Mouse (Mus musculus): ENCODE results near the gene Nckipsd.

The Nckipsd gene

DNA sequence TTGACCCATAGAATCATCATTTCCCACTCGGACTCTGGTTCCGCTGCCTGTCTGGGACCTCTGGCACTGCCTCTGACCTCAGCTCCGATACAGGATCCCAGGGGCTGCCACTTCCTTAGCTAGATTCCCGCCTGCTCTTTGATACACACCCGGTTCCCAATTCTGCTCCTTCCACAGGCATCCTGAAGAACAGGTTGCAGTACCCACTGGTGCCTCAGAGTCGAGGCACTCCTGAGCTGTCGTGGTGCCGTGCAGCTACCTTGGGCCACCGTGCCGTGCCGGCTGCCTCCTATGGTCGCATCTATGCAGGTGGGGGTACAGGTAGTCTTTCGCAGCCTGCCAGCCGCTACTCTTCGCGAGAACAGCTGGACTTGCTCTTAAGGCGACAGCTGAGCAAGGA lies 40.3 kb downstream of the Nckipsd start:
- no peak for DNase-seq (ENCODE audit: low spot score)

DNA sequence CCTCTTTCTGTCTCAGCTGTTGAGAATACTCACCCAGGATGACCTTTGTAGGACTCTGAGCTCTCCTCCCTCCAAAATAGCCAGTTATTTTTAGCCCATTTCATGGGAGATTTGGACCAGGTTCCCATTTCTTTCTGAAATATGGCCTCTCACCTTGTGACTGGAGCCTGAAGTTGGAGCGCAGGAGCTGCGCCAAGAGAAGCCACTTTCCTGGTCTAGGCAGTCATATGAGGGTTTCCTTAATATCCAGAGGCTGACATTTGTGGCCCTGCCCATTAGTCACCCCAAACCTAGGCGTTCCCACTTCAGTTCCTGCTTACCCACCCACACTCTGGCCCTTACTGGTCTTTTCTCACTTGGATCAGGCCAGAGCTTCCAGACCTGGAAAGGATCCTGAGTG lies 44.8 kb downstream of the Nckipsd start, which contains the start of gene Slc26a6:
Slc26a6 (plus strand) TSS at position 308 of the 400 bp plus-strand sequence.
- peak; percentile 85 for DNase-seq (ENCODE audit: low spot score)

DNA sequence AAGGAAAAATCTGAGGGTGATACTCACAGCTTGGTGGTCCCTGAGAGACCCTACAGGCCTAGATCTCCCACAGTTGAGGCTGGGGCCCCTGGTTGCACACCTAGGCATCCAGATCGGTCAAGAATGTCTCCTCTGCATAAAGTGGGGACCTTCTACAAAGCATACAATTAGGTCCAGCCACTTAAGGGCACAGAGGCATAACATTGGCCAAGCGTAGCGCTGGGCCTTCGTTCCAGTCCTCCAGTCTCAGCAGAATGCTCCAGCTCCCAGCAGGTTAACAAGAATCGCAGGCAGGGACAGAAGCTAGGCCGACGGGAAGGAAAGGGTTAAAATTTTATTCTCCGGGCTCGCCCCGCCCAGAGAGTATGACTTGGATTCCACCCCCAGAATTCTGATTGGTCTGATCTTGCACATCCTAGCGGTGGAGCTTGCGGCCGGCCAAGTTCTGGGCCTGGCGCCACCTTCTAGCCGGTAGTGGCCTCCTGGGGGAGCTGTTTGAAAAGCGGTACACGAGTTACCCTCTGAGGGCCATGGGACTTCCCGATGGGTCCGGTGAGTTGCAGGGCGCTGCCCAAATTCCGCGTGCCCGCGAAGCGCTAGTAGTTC lies 45.6 kb downstream of the Nckipsd start:
- DNase-seq (ENCODE audit: low spot score) = peak; percentile 98

DNA sequence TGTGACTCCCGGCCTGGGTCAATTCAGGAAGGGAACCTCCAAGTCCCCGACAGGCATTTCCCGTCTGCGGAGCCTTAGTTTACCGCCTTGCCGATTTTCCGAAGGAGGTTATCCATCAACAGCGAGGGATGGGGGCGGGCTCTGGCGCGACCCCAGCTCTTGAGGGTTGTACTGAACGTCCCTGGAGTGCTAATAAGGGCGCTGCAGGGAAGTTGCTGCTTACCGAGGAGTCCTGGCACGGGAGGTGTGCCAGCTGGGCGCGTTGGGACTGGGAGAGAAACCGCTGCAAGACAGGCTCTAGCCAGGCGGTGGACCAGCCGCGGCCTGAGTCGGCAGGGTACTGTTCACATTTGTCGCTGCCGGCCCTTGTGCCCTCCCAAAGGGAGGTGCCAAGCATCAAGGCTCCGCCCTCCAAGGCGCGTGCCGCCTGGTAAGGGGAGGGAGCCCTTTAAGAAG lies 46.1 kb downstream of the Nckipsd start:
- peak; percentile 90 for DNase-seq (ENCODE audit: low spot score)

DNA sequence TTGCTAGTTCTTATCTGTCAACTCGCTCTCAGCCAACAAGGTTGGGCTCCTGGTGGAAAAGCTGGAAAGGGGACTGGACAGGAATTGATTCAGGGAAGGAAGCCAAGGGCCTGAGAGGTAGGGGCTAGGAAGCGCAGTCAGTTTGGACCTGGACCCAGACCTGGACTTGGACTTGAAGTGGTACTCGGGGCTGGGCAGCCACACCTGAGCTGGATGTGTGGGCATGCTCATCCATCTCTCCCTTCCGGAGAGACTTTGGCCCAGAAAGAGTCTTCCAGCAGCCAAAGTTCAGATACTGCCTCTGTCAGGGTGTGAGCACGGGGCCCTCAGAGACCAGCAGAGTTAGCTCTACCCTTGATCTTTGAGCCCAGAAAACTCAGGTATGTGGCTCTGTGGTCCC lies 47.2 kb downstream of the Nckipsd start:
- no peak for DNase-seq (ENCODE audit: low spot score)

DNA sequence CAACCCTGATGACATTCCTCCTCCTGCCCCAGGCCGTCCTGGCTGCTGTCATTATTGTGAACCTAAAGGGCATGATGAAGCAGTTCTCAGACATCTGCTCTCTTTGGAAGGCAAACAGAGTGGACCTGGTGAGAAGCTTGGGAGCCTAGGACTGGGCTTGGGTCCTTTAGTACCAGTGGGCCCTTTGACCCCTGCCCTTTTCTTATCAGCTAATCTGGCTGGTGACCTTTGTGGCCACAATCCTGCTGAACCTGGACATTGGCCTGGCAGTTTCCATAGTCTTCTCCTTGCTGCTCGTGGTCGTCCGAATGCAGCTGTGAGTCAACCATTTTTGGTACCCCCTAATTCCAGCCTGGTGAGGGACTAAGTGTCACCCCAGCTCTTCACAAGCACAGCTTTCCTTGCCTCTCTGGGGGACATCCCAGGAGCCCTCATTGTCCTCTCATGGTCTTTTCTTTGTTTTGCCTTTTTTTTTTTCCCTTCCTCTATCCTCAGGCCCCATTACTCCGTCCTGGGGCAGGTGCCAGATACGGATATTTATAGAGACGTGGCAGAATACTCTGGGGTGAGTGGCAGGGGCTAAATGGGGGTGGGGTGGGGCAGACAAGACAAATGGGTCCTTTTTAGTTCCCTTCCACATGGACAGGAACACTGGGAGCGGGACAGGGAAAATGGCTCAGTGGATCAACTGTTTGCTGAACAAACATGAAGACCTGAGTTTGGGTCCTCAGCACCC lies 50.8 kb downstream of the Nckipsd start:
- no peak for DNase-seq (ENCODE audit: low spot score)

Data from adipocyte (in vitro differentiated cells).